Mouse (Mus musculus) hindbrain, embryonic 12.5 days (tissue): ENCODE measurements around the gene Sphk1. TPM values are rescaled to one million over a fixed set of nuclear protein-coding genes. Genes with fewer than 3 reads are reported as not detected.

Experiments
- ATAC-seq: fragments of 200-750 bp; cut with Nextera tagmentation; 2 replicates; pipeline ENCODE4 v1.8.0; 2017; ENCODE audit warnings: moderate TSS enrichment; ENCODE audit not compliant: low FRiP score
- H3K27ac ChIP-seq: fragments of 300-500 bp; sonication (generic); 2 replicates; pipeline ENCODE4 v1.5.1; 2016; ENCODE audit warnings: mild to moderate bottlenecking
- H3K27me3 ChIP-seq: fragments of 300-500 bp; sonication (generic); 2 replicates; pipeline ENCODE4 v1.6.1; 2016; ENCODE audit warnings: mild to moderate bottlenecking
- H3K36me3 ChIP-seq: fragments of 300-500 bp; sonication (generic); 2 replicates; pipeline ENCODE4 v1.6.1; 2016; ENCODE audit warnings: mild to moderate bottlenecking
- H3K4me1 ChIP-seq: fragments of 300-500 bp; sonication (generic); 2 replicates; pipeline ENCODE4 v1.6.1; 2016
- H3K4me2 ChIP-seq: fragments of 300-500 bp; sonication (generic); replicated peaks from 2 replicates; pipeline ENCODE4 v1.6.1; 2016; ENCODE audit warnings: mild to moderate bottlenecking
- H3K4me3 ChIP-seq: fragments of 300-500 bp; sonication (generic); 2 replicates; pipeline ENCODE4 v1.5.1; 2016; ENCODE audit warnings: mild to moderate bottlenecking
- H3K9ac ChIP-seq: fragments of 300-500 bp; sonication (generic); 2 replicates; pipeline ENCODE4 v1.6.1; 2016; ENCODE audit warnings: mild to moderate bottlenecking, moderate library complexity
- H3K9me3 ChIP-seq: fragments of 300-500 bp; sonication (generic); replicated peaks from 2 replicates; pipeline ENCODE4 v1.6.1; 2016; ENCODE audit warnings: mild to moderate bottlenecking
- WGBS: fragments of 180-500 bp; shearing (Covaris S2); methylation state at CpG from one replicate; pipeline ENCODE4 v1.1.7; 2016; 5-methylcytosine and 5-hydroxymethylcytosine counted together
- polyA plus RNA-seq: library from polyadenylated mRNA; unstranded; fragments of >200 nt; fragmentation: Nextera tagmentation; extraction: Ambion mirVana; gene quantifications from 2 replicates; pipeline ENCODE4 v1.2.1, GENCODE M21; 2016

Sphk1 gene
- polyA plus RNA-seq, 1 experiment from 2014 or later: 10.2 TPM

- Histone ChIP-seq H3K27ac (peak within 1 kb of the TSS; percentile 52), H3K4me2 (no peak within 1 kb of the TSS)
Measured at GRCm38 (mm10) chr11:116493795-116494252, 36.9 kb upstream of the Sphk1 start, which contains the start of gene Prpsap1. Gene Prpsap1 (minus strand): TSS chr11:116494202.

DNA sequence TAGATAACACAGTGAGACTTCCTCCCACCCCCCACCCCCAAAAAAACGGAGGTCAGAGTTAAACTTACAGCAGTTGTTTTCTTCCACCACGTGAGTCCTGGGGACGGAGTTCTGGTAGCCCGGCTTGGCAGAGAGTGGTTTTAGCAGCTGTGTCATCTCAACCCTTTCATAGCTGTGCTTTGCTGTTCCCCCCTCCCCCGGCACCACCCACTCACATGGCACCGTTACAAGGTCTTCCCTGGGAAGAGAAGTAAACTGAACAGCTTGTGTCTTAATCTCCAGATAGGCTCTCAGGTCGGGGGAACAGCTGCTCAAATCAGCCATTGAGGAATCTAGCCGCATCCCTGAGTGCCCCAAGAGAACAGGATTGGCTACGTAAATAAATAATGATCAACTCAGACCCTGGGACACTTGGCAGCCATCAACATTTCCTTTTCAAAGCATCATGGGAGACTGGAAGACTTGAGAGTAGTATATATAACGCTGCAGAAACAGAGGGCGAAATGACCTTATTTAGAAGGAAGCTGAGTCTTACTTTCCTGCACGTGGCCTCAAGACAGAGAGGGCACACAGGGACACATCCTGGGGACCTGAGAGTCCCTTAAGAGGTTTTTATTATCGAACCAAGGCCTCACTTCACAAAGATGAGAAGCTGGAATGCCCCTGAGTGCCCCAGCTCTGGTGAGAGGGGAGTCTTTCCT, 36.1 kb upstream of the Sphk1 start:
- no peaks in the 10 kb centered on the region for H3K36me3 ChIP-seq
- no peak overlapping the region for H3K4me3 ChIP-seq
- H3K4me1 ChIP-seq: peaks cover 14% of the 10 kb centered on the region
- 54% methylated on average over 13 of the region's 13 CpGs for WGBS
- no peak for ATAC-seq
- H3K27me3 ChIP-seq: no peaks in the 10 kb centered on the region
- peak overlapping the region; percentile 52 for H3K27ac ChIP-seq
- no peaks in the 10 kb centered on the region for H3K9me3 ChIP-seq
- no peak overlapping the region for H3K4me2 ChIP-seq
- H3K9ac ChIP-seq: no peak overlapping the region

More at GRCm38 (mm10) chr11:116493795-116494252, 36.9 kb upstream of the Sphk1 start, which contains the start of gene Prpsap1:
- Histone ChIP-seq H3K4me3 (no peak within 1 kb of the TSS), H3K27me3 (no peaks in the 10 kb centered on the region), H3K4me1 (peaks cover 19% of the 10 kb centered on the region), H3K36me3 (no peaks in the 10 kb centered on the region), H3K9me3 (no peaks in the 10 kb centered on the region), H3K9ac (no peak within 1 kb of the TSS)
- 25% methylated on average over 4 of the region's 4 CpGs for WGBS
- ATAC-seq: no peak

GRCm38 (mm10) chr11:116497313-116497712, 33.4 kb upstream of the Sphk1 start:
- no peaks in the 10 kb centered on the region for H3K36me3 ChIP-seq
- peaks cover 15% of the 10 kb centered on the region for H3K4me1 ChIP-seq
- H3K27me3 ChIP-seq: no peaks in the 10 kb centered on the region
- H3K9me3 ChIP-seq: no peaks in the 10 kb centered on the region
- WGBS: 86% methylated on average over 4 of the region's 4 CpGs
- no peak for ATAC-seq
- no peak overlapping the region for H3K27ac ChIP-seq
- no peak overlapping the region for H3K4me3 ChIP-seq
- H3K4me2 ChIP-seq: no peak overlapping the region
- H3K9ac ChIP-seq: no peak overlapping the region

DNA sequence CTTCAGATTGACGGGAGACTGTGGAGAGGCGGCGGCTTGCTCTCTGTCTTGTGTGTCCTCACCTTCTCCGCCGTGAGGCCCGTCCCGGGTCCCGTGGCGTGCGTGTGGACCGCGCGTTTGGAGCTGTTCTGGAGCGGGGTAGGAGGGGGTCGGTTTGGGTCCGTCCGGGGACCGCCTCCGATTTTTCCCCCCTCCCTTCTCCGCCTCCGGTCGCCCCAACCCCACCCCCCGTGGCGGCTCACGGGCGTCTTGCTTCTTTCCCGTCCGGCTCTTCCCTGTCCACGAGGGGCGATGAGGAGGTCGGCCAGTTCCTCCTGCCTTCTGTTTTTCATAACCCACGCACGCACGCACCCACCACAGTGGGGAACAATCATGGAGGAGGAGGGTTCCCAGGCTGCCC, 32.1 kb upstream of the Sphk1 start:
- peaks cover 15% of the 10 kb centered on the region for H3K4me1 ChIP-seq
- peak overlapping the region; percentile 44 for H3K4me2 ChIP-seq
- WGBS: 31% methylated on average over 34 of the region's 34 CpGs
- no peaks in the 10 kb centered on the region for H3K36me3 ChIP-seq
- H3K4me3 ChIP-seq: peak overlapping the region; percentile 18
- H3K27ac ChIP-seq: no peak overlapping the region
- H3K9ac ChIP-seq: no peak overlapping the region
- H3K9me3 ChIP-seq: no peaks in the 10 kb centered on the region
- ATAC-seq: no peak
- H3K27me3 ChIP-seq: no peaks in the 10 kb centered on the region

- Histone ChIP-seq H3K4me3 (0 out of 2 replicates have a peak overlapping the region, but pooled peaks have one; percentile 18), H3K27me3 (no peaks in the 10 kb centered on the region), H3K4me2 (peak overlapping the region; percentile 44; the same call in 1 of the 2 replicates), H3K36me3 (no peaks in the 10 kb centered on the region), H3K9ac (no peak overlapping the region), H3K9me3 (no peaks in the 10 kb centered on the region), H3K4me1 (peaks cover 13% of the 10 kb centered on the region), H3K27ac (no peak overlapping the region)
- no peak for ATAC-seq
- WGBS: 52% methylated on average over 6 of the region's 6 CpGs
Measured at GRCm38 (mm10) chr11:116499018-116499417, 31.7 kb upstream of the Sphk1 start.

DNA sequence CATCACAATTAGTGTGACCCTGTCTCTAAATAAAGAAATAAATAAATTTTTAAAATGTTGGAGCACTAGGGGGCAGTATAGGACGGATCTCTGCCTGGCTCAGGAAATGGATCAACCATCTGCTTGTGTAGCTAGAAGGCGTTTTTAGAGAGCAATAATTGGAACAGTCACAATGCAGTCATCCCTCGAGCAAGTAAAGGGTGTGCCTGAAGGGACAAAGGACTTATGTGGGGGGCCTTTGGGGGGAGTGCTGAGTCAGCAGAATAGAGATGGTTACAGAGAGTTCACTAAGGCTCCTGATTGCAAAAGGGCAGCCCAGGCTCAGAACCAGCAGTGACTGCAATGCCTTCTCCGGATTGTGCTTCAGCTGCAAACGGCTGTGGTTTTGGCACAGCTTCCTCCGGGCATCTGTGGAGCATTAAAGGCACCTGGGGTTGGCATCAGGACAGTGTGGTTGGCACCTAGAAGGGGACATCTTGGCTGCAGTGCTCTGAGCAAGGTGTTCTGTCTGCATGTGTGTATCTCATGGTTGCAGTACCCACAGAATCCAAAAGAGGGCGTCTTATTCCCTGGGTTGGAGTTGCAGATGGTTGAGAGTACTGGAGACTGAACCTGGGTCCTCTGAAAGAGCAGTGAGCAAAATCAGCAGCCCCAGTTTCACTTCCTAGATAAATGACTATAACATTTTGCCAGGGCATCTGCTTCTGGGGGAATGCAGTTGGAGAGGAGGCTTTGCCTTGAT, 29.5 kb upstream of the Sphk1 start:
- no peak overlapping the region for H3K4me3 ChIP-seq
- H3K9ac ChIP-seq: no peak overlapping the region
- H3K4me2 ChIP-seq: no peak overlapping the region
- H3K27ac ChIP-seq: no peak overlapping the region
- ATAC-seq: no peak; the same call in 1 of the 2 replicates
- no peaks in the 10 kb centered on the region for H3K27me3 ChIP-seq
- no peaks in the 10 kb centered on the region for H3K9me3 ChIP-seq
- H3K4me1 ChIP-seq: peaks cover 7% of the 10 kb centered on the region
- H3K36me3 ChIP-seq: no peaks in the 10 kb centered on the region
- 30% methylated on average over 7 of the region's 7 CpGs for WGBS

DNA sequence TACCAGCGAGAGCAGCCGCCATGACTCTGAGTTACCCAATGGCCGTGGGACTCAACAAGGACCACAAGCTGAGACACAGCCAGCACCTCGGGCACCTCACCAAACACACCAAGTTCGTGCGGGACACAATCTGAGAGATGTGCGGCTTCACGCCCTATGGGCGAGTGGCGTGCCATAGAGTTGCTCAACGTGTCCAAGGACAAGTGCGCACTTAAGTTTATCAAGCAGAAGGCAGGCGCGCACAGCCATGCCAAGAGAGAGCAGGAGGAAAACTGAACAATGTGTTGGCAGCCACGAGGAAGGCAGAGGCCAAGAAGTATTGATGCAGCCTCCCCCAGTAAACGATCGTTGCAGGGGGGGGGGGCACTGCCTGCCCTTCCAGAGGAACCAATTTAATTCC, 26.2 kb upstream of the Sphk1 start:
- Histone ChIP-seq H3K4me2 (no peak overlapping the region), H3K4me3 (no peak overlapping the region), H3K27me3 (no peaks in the 10 kb centered on the region), H3K9me3 (no peaks in the 10 kb centered on the region), H3K27ac (no peak overlapping the region), H3K36me3 (no peaks in the 10 kb centered on the region), H3K9ac (no peak overlapping the region), H3K4me1 (0 out of 2 replicates have a peak, but pooled peaks cover 4% of the 10 kb centered on the region)
- WGBS: 91% methylated on average over 17 of the region's 17 CpGs
- ATAC-seq: no peak

DNA sequence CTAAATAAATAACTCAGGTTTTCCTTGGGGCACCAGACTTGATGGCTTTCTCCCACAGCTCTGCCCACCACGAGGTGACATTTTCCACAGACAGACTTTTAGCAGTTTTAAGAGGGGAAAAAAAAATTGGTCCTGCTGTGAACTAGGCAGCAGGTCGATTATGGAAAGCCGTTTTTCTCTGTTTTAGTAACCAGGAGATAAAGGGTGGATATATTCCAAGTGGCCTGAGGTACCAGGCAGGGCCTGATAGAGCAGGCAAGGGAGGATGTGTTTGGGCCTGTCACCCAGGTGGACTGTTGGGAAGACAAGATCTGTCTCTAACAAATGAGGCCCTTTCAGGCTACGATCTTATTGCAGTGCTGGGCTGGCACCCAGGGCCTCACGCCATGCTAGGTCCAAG, 25.2 kb upstream of the Sphk1 start:
- Histone ChIP-seq H3K9me3 (no peaks in the 10 kb centered on the region), H3K27ac (no peak overlapping the region), H3K9ac (no peak overlapping the region), H3K4me1 (0 out of 2 replicates have a peak, but pooled peaks cover 4% of the 10 kb centered on the region), H3K27me3 (no peaks in the 10 kb centered on the region), H3K4me3 (no peak overlapping the region), H3K36me3 (no peaks in the 10 kb centered on the region), H3K4me2 (no peak overlapping the region)
- WGBS: 70% methylated on average over 5 of the region's 5 CpGs
- no peak for ATAC-seq

GRCm38 (mm10) chr11:116506151-116506875, 24.4 kb upstream of the Sphk1 start:
- no peaks in the 10 kb centered on the region for H3K36me3 ChIP-seq
- 0 out of 2 replicates have a peak, but pooled peaks cover 3% of the 10 kb centered on the region for H3K9me3 ChIP-seq
- no peaks in the 10 kb centered on the region for H3K4me1 ChIP-seq
- ATAC-seq: no peak
- H3K27me3 ChIP-seq: no peaks in the 10 kb centered on the region
- no peak overlapping the region for H3K4me2 ChIP-seq
- WGBS: 83% methylated on average over 17 of the region's 17 CpGs
- no peak overlapping the region for H3K9ac ChIP-seq
- H3K27ac ChIP-seq: no peak overlapping the region
- H3K4me3 ChIP-seq: no peak overlapping the region

DNA sequence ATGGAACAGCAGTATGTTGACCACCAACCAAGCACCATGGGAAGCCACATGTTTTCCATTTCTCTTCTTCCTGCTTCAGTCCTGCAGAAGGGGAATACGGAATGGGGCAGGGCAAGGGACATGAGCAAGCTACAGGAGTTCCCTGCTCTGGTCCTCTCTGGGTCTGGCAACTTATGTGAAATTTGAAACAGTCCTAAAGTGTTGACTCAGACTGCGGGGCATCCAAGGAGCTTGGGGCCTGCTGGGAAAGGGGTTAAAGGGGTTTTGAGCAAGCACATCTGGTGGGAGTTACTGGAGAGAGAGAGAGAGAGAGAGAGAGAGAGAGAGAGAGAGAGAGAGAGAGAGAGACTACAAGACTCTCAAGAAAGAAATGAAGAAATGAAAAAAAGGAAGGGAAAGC, 22.0 kb upstream of the Sphk1 start:
- Histone ChIP-seq H3K9ac (no peak overlapping the region), H3K27me3 (no peaks in the 10 kb centered on the region), H3K4me1 (no peaks in the 10 kb centered on the region), H3K4me3 (no peak overlapping the region), H3K27ac (no peak overlapping the region), H3K4me2 (no peak overlapping the region), H3K36me3 (no peaks in the 10 kb centered on the region), H3K9me3 (0 out of 2 replicates have a peak, but pooled peaks cover 7% of the 10 kb centered on the region)
- ATAC-seq: no peak
- WGBS: 64% methylated on average over 2 of the region's 2 CpGs

DNA sequence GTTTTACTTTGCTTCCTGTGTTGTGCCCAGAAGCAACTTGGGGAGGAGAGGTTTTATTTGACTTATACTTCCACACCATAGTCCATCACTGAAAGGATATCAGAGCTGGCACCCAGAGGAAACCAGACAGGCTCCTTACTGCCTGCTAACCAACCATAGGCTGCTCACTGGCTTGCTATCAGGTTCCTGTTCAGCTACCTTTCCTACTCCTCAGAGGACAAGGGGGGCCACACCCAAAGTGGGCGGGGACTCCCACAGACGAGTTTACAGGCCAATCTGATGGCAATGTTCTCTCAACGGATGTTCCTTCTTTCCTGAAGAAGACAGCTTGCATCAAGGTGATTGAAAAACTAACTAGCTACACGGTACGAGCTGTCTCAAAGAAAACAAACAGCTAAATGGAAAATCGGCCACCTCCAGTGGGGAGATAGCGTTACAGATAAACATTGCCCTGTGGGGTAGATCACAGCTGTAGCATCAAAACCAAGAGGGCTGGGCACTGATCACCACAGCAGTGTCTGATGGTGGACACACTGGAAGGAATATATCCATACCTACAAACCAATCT, 19.3 kb upstream of the Sphk1 start:
- no peaks in the 10 kb centered on the region for H3K36me3 ChIP-seq
- peaks cover 8% of the 10 kb centered on the region for H3K4me1 ChIP-seq
- peaks cover 11% of the 10 kb centered on the region for H3K27me3 ChIP-seq
- 0 out of 2 replicates have a peak, but pooled peaks cover 7% of the 10 kb centered on the region for H3K9me3 ChIP-seq
- no peak overlapping the region for H3K4me2 ChIP-seq
- 73% methylated on average over 7 of the region's 7 CpGs for WGBS
- H3K4me3 ChIP-seq: no peak overlapping the region
- H3K9ac ChIP-seq: no peak overlapping the region
- H3K27ac ChIP-seq: no peak overlapping the region
- ATAC-seq: no peak

DNA sequence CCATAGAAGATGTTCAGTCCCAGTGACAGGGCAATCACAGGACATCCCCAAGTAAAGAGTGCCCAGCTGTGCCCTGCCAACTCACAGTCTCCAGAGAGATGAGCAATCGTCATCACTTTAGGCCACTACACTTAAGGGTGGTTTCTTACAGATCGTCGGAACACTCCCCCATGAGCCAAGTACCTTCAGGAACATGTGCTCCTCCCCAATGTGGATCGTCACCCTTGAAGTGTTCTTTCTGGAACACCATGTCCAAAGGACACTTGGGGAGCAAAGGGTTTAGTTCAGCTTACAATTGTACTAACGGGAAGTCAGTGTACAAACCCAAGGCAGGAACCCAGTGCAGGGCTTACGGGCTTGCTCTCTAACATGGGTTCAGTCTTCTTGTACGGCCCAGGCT, 18.6 kb upstream of the Sphk1 start:
- WGBS: 95% methylated on average over 7 of the region's 7 CpGs
- Histone ChIP-seq H3K4me1 (peaks cover 8% of the 10 kb centered on the region), H3K9ac (no peak overlapping the region), H3K27ac (no peak overlapping the region), H3K4me3 (no peak overlapping the region), H3K27me3 (peaks cover 11% of the 10 kb centered on the region), H3K36me3 (no peaks in the 10 kb centered on the region), H3K9me3 (0 out of 2 replicates have a peak, but pooled peaks cover 7% of the 10 kb centered on the region), H3K4me2 (no peak overlapping the region)
- ATAC-seq: no peak
